Mouse (Mus musculus) lung, adult 10 weeks (tissue): Measurements from ENCODE around the gene Ndrg3. TPM values are rescaled to one million over a fixed set of nuclear protein-coding genes. Genes with fewer than 3 reads are reported as not detected.

Experiments
- polyA plus RNA-seq: library from polyadenylated mRNA; stranded (reverse); fragments of 350-450 nt; fragmentation: Illumina TruSeq; extraction: RNeasy Lipid Tissue Mini Kit (QIAGEN cat#74804); gene quantifications from one replicate; pipeline ENCODE4 v1.2.3, GENCODE M21; 2014; ENCODE audit warnings: low read depth, low replicate concordance; ENCODE audit not compliant: insufficient read depth

Ndrg3 gene
- polyA plus RNA-seq: 24.7 TPM

DNA sequence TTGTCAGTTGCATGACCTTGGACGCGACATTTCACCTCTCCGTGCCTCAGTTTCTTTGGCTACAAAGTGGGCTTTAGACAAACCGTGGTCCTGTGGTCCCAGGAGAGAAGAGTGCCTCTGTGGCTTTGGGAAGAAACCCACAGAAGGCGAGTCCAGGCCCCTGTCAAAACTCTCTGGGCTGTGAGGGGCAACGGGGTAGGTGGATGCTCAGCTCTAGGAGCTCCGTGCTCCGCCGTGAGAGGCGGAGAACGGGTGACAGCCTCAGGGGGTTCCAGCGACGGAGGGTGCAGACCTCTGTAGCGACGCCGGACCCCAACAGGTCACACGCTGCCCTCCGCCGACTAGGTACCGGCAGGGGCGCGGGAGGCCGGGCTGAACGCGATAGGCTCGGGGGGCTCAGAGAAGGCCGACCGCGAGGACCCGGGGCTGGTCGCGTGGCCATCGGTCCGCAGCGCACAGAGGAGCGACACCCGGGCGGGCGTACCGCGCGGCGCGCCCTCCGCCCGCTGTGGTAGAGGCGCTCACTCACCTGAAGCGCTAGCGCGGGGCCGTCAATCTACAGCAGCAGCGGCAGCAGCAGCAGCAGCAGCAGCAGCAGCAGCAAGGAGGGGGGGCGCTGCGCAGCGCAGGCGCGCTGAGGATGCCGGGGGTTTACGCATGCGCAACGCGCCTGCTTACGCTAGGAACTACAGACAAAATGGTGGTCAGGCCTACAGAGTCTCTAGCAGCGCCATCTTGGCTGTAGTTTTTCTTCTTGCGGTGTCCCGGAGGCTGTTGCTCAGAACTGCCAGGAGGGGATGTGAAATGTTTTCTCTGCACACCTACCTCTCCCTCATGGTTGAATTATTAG, at the start of gene Ndrg3:
TSS of gene Ndrg3 (minus strand) at position 587 of the 850 bp plus-strand sequence.

GRCm38 (mm10) chr2:157006511-157007233, 14.8 kb upstream of the Ndrg3 start, which contains the start of gene Dsn1:
Dsn1 (minus strand) TSS chr2:157007154.

GRCm38 (mm10) chr2:156887017-156887416, 104.8 kb downstream of the Ndrg3 start, which contains the start of gene Sla2:
Sla2 (minus strand) TSS chr2:156887192.

Other genes starting within 250 kb of the Ndrg3 start
- 202 TPM for gene Myl9, start 216.6 kb downstream of the Ndrg3 start, polyA plus RNA-seq
- 4.4 TPM for gene Tgif2, start 152.0 kb downstream of the Ndrg3 start, polyA plus RNA-seq
- 0.30 TPM for gene 4930518I15Rik, start 134.1 kb downstream of the Ndrg3 start, polyA plus RNA-seq
- 114 TPM for gene Rab5if, start 128.9 kb downstream of the Ndrg3 start, polyA plus RNA-seq
- 0.90 TPM for gene Sla2, start 104.9 kb downstream of the Ndrg3 start, polyA plus RNA-seq
- 1.9 TPM for gene Dsn1, start 15.1 kb upstream of the Ndrg3 start, polyA plus RNA-seq
- gene Soga1, start 87.2 kb upstream of the Ndrg3 start, polyA plus RNA-seq: 3.7 TPM
- gene Tldc2, start 95.0 kb upstream of the Ndrg3 start, polyA plus RNA-seq: not detected
- 68.5 TPM for gene Samhd1, start 143.2 kb upstream of the Ndrg3 start, polyA plus RNA-seq
- 4.2 TPM for gene Rbl1, start 212.5 kb upstream of the Ndrg3 start, polyA plus RNA-seq